Mouse (Mus musculus) liver, postnatal 0 days (tissue): ENCODE results near the gene Zfp652. TPM values are rescaled to one million over a fixed set of nuclear protein-coding genes. Genes with fewer than 3 reads are reported as not detected.
"Not testable (repeated sequence)": the region's sequence is repeated elsewhere in the genome, so short reads cannot be mapped to it uniquely, and the experiment has no call there.

Experiments
- ATAC-seq: fragments of 200-750 bp; cut with Nextera tagmentation; 2 replicates; pipeline ENCODE4 v1.8.0; 2017; ENCODE audit warnings: mild to moderate bottlenecking, moderate library complexity
- DNase-seq: peaks from one replicate; pipeline ENCODE4 v3.0.0-alpha.2; 2016
- H3K27ac ChIP-seq: fragments of 300-500 bp; sonication (generic); 2 replicates; pipeline ENCODE4 v1.5.1; 2014; ENCODE audit warnings: antibody characterized with exemption, moderate library complexity, mild to moderate bottlenecking, low read depth
- H3K27me3 ChIP-seq: fragments of 300-500 bp; sonication (generic); 2 replicates; pipeline ENCODE4 v1.6.1; 2014; ENCODE audit warnings: low read length, control low read depth, mixed read lengths; ENCODE audit not compliant: insufficient read depth
- H3K36me3 ChIP-seq: fragments of 300-500 bp; sonication (generic); replicated peaks from 2 replicates; pipeline ENCODE4 v1.6.1; 2014; ENCODE audit warnings: mild to moderate bottlenecking, control low read depth, low read length, moderate library complexity, mixed read lengths; ENCODE audit not compliant: insufficient read depth
- H3K4me1 ChIP-seq: fragments of 300-500 bp; sonication (generic); 2 replicates; pipeline ENCODE4 v1.6.1; 2014; ENCODE audit warnings: antibody characterized with exemption, mild to moderate bottlenecking, control low read depth; ENCODE audit not compliant: insufficient read depth
- H3K4me2 ChIP-seq: fragments of 300-500 bp; sonication (generic); 2 replicates; pipeline ENCODE4 v1.6.1; 2014; ENCODE audit warnings: low read depth, mild to moderate bottlenecking, low read length, moderate library complexity, mixed read lengths
- H3K4me3 ChIP-seq: fragments of 300-500 bp; sonication (generic); 2 replicates; pipeline ENCODE4 v1.5.1; 2014; ENCODE audit warnings: low read depth, low read length
- H3K9ac ChIP-seq: fragments of 300-500 bp; sonication (generic); replicated peaks from 2 replicates; pipeline ENCODE4 v1.6.1; 2014; ENCODE audit warnings: mild to moderate bottlenecking, moderate library complexity
- H3K9me3 ChIP-seq: fragments of 300-500 bp; sonication (generic); 2 replicates; pipeline ENCODE4 v1.6.1; 2016; ENCODE audit warnings: mild to moderate bottlenecking, control low read depth, low read length, mixed read lengths
- CTCF ChIP-seq: sonication (generic); IDR thresholded peaks from 2 replicates; pipeline ENCODE4 v1.5.1; 2016; ENCODE audit warnings: antibody characterized with exemption, low read depth
- EP300 ChIP-seq: IDR thresholded peaks from 2 replicates; pipeline ENCODE4 v1.6.1; 2016; ENCODE audit warnings: antibody characterized with exemption, low read depth, mild to moderate bottlenecking
- WGBS: fragments of 180-500 bp; shearing (Covaris S2); extraction: QIAGEN DNeasy Blood & Tissue Kit; methylation state at CpG from one replicate; pipeline ENCODE4 v1.1.7; 2014; ENCODE audit not compliant: insufficient replicate concordance; 5-methylcytosine and 5-hydroxymethylcytosine counted together
- polyA plus RNA-seq: library from polyadenylated mRNA; unstranded; fragments of >200 nt; fragmentation: Nextera tagmentation; extraction: Ambion mirVana; gene quantifications from 2 replicates; pipeline ENCODE4 v1.2.1, GENCODE M21; 2015

Gene Zfp652
- polyA plus RNA-seq, 1 experiment from 2014 or later = 5.6 TPM

DNA sequence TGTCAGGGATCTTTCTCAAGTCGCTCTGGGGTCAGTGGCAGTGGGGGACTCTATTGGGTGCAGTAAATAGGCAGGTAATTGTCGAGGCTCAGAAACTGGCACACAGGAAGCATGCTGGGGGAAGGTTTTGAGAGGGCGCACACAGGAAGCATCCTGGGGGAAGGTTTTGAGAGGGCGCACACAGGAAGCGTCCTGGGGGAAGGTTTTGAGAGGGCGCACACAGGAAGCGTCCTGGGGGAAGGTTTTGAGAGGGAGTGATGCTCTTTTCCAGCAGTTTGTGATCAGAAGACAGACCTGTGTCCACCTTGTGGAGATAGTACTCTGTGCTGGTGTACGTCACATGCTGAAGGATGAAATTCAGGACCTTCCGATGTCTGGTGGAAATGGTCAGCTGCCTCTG lies 163.3 kb downstream of the Zfp652 start:
- no peaks in the 10 kb centered on the region for H3K4me1 ChIP-seq
- no peaks in the 10 kb centered on the region for H3K36me3 ChIP-seq
- TF ChIP-seq CTCF = no peak
- TF ChIP-seq EP300 = no peak
- H3K9me3 ChIP-seq = no peaks in the 10 kb centered on the region
- ATAC-seq (no peak; the same call in 1 of the 2 replicates), DNase-seq (no peak)
- 24% methylated on average over 9 of the region's 9 CpGs for WGBS
- H3K9ac ChIP-seq = no peak overlapping the region
- H3K27ac ChIP-seq = no peak overlapping the region
- H3K27me3 ChIP-seq = no peaks in the 10 kb centered on the region
- no peak overlapping the region for H3K4me3 ChIP-seq
- no peak overlapping the region for H3K4me2 ChIP-seq

DNA sequence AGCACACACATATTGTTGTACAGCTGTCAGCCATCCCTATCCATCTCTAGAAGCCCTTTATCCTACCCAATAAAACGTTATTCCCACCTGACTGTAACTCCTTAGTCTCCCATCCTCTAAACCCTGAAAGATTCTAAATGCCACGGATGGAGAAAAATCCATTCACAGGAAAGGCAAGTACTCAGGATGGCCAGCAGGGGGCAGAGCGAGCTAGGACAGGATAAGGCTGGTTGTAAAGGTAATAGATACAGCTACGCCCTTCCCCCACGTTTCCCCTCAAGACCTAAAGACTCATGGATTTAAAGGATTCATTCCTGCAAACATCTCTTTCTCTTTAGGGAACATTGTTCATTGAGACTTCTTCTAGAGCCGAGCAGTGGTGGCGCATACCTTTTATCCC lies 163.8 kb downstream of the Zfp652 start:
- peak; percentile 93 for TF ChIP-seq CTCF
- TF ChIP-seq EP300 = no peak
- Histone ChIP-seq H3K9ac (no peak overlapping the region), H3K27me3 (no peaks in the 10 kb centered on the region), H3K27ac (no peak overlapping the region), H3K4me3 (no peak overlapping the region), H3K9me3 (no peaks in the 10 kb centered on the region), H3K4me1 (no peaks in the 10 kb centered on the region), H3K4me2 (no peak overlapping the region), H3K36me3 (no peaks in the 10 kb centered on the region)
- DNase-seq (peak; percentile 81), ATAC-seq (no peak)
- 21% methylated on average over 7 of the region's 7 CpGs for WGBS

DNA sequence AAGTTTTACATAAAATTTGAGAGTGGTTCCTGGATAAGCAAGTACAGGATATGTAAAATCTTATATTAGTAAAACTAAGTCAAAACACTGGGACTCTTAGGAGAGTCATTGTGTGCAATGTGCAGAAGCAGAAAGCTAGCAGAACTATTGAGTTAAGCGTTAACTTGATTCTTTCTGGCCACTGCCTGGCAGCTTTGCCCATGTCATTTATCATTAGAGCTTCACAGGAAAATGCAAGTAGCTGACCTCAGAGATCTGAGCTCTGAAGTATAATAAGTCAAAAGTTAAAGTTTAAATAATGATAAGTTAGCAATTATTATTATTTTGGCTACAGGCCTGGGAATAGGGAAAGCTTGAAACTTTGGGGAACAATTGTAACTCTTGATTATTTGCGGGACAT lies 167.4 kb downstream of the Zfp652 start:
- 84% methylated on average over 2 of the region's 2 CpGs for WGBS
- H3K4me1 ChIP-seq, H3K9me3 ChIP-seq, H3K9ac ChIP-seq, H3K4me2 ChIP-seq, H3K4me3 ChIP-seq, ATAC-seq, H3K27me3 ChIP-seq, DNase-seq, H3K36me3 ChIP-seq, H3K27ac ChIP-seq: not testable (repeated sequence)

Other genes with a start within 250 kb of the Zfp652 start
- gene Nxph3, start 198.1 kb upstream of the Zfp652 start, polyA plus RNA-seq = not detected in 2 replicates
- gene Ngfr, start 124.9 kb upstream of the Zfp652 start, polyA plus RNA-seq = 1.3 and 1.7 TPM in 2 replicates
- 236 and 246 TPM in 2 replicates for gene Phb, start 45.7 kb upstream of the Zfp652 start, polyA plus RNA-seq
- gene B130006D01Rik, start 10.9 kb downstream of the Zfp652 start, polyA plus RNA-seq = 0.18 and 0.31 TPM in 2 replicates
- gene Phospho1, start 111.8 kb downstream of the Zfp652 start, polyA plus RNA-seq = 1.9 and 2.0 TPM in 2 replicates
- gene Gngt2, start 124.5 kb downstream of the Zfp652 start, polyA plus RNA-seq = 30.2 and 32.2 TPM in 2 replicates
- gene Abi3, start 129.8 kb downstream of the Zfp652 start, polyA plus RNA-seq = 9.8 and 10.2 TPM in 2 replicates
- 0.14 and 0.18 TPM in 2 replicates for gene B4galnt2, start 202.2 kb downstream of the Zfp652 start, polyA plus RNA-seq